Mouse (Mus musculus) CH12.LX (cell line): ENCODE results near the gene Rubcnl. TPM values are rescaled to one million over a fixed set of nuclear protein-coding genes. Genes with fewer than 3 reads are reported as not detected.

Experiments
- DNase-seq: peaks from one replicate; pipeline ENCODE4 v3.0.0-alpha.2; 2013; ENCODE audit errors: extremely low read depth
- H3K27ac ChIP-seq: 2 replicates; pipeline ENCODE4 v1.5.1; 2012; ENCODE audit warnings: low read depth, mild to moderate bottlenecking, control low read depth, moderate library complexity; ENCODE audit not compliant: insufficient read depth
- H3K27me3 ChIP-seq: replicated peaks from 2 replicates; pipeline ENCODE3; 2012; ENCODE audit warnings: inconsistent platforms
- H3K36me3 ChIP-seq, 2 experiments: replicated peaks in 1 of 2; 2 replicates each; pipeline versions ENCODE3 to v1.6.1; 2012; ENCODE audit warnings: inconsistent platforms in 1 of 2, low read length in 1 of 2, mild to moderate bottlenecking in 1 of 2, mixed read lengths in 1 of 2, moderate library complexity in 1 of 2; ENCODE audit not compliant: control insufficient read depth in 1 of 2, insufficient read depth in 1 of 2
- H3K4me1 ChIP-seq, 2 experiments: 2 replicates each; pipeline ENCODE4 v1.6.1; 2012; ENCODE audit warnings: inconsistent platforms in 1 of 2, moderate library complexity in 1 of 2; ENCODE audit not compliant: insufficient read depth in 2 of 2, control insufficient read depth in 1 of 2
- H3K4me2 ChIP-seq: 2 replicates; pipeline ENCODE4 v1.6.1; 2012; ENCODE audit warnings: low read depth, mild to moderate bottlenecking, control low read depth; ENCODE audit not compliant: poor library complexity, insufficient read depth, severe bottlenecking
- H3K4me3 ChIP-seq, 3 experiments: fragments of 150-350 bp in 1 of 3; sonication (generic) in 1 of 3; replicated peaks in 1 of 3; 2 replicates each; pipeline versions ENCODE3 to v1.5.1; 2011 to 2012; ENCODE audit warnings: low read depth in 2 of 3, low read length in 2 of 3, mild to moderate bottlenecking in 2 of 3, moderate library complexity in 2 of 3, control low read depth in 1 of 3, improper control_type of control experiment in 1 of 3, inconsistent platforms in 1 of 3, mixed read lengths in 1 of 3; ENCODE audit not compliant: poor library complexity in 1 of 3
- H3K79me2 ChIP-seq: replicated peaks from 2 replicates; pipeline ENCODE4 v1.6.1; 2012; ENCODE audit warnings: mild to moderate bottlenecking, moderate library complexity; ENCODE audit not compliant: control insufficient read depth, poor library complexity, insufficient read depth, severe bottlenecking; ENCODE audit errors: extremely low read depth
- H3K9ac ChIP-seq: 2 replicates; pipeline ENCODE4 v1.6.1; 2012; ENCODE audit warnings: low read depth, mild to moderate bottlenecking, control low read depth, moderate library complexity; ENCODE audit not compliant: insufficient read depth
- H3K9me3 ChIP-seq: replicated peaks from 2 replicates; pipeline ENCODE3; 2012; ENCODE audit warnings: low read length, inconsistent platforms, mixed read lengths
- BHLHE40 ChIP-seq: IDR thresholded peaks from 2 replicates; pipeline ENCODE4 v1.6.1; 2011; ENCODE audit warnings: mild to moderate bottlenecking, low read depth, low read length, improper control_type of control experiment
- CHD1 ChIP-seq: IDR thresholded peaks from 2 replicates; pipeline ENCODE4 v1.6.1; 2012; ENCODE audit warnings: low read depth, low read length, improper control_type of control experiment, inconsistent platforms
- CHD2 ChIP-seq: IDR thresholded peaks from 2 replicates; pipeline ENCODE4 v1.6.1; 2011; ENCODE audit warnings: low read length, improper control_type of control experiment
- CTCF ChIP-seq, 2 experiments: IDR thresholded peaks in 1 of 2; conservative IDR thresholded peaks in 1 of 2; 2 replicates each; pipeline ENCODE4 v1.5.1; 2011 to 2012; ENCODE audit warnings: low read depth in 2 of 2, low read length in 2 of 2, improper control_type of control experiment in 1 of 2, inconsistent platforms in 1 of 2, mild to moderate bottlenecking in 1 of 2, moderate library complexity in 1 of 2
- EP300 ChIP-seq: IDR thresholded peaks from 2 replicates; pipeline ENCODE4 v1.6.1; 2011; ENCODE audit warnings: low read length, improper control_type of control experiment
- GABPA ChIP-seq: IDR thresholded peaks from 2 replicates; pipeline ENCODE4 v1.6.1; 2012; ENCODE audit warnings: low read depth, low read length, improper control_type of control experiment, inconsistent platforms; ENCODE audit not compliant: insufficient replicate concordance
- JUN ChIP-seq: IDR thresholded peaks from 2 replicates; pipeline ENCODE4 v1.6.1; 2011; ENCODE audit warnings: low read depth, mild to moderate bottlenecking, low read length, improper control_type of control experiment, moderate library complexity; ENCODE audit not compliant: insufficient read depth
- JUND ChIP-seq: conservative IDR thresholded peaks from 2 replicates; pipeline ENCODE4 v1.6.1; 2011; ENCODE audit warnings: low read depth, low read length, improper control_type of control experiment
- MAFK ChIP-seq: IDR thresholded peaks from 2 replicates; pipeline ENCODE4 v1.6.1; 2011; ENCODE audit warnings: low read length, improper control_type of control experiment; ENCODE audit not compliant: insufficient replicate concordance
- MAZ ChIP-seq: IDR thresholded peaks from 2 replicates; pipeline ENCODE4 v1.6.1; 2012; ENCODE audit warnings: low read depth, mild to moderate bottlenecking, inconsistent platforms, low read length, improper control_type of control experiment, moderate library complexity
- MXI1 ChIP-seq: IDR thresholded peaks from 2 replicates; pipeline ENCODE4 v1.6.1; 2011; ENCODE audit warnings: mild to moderate bottlenecking, low read depth, low read length, improper control_type of control experiment
- NRF1 ChIP-seq: IDR thresholded peaks from 2 replicates; pipeline ENCODE4 v1.6.1; 2014; ENCODE audit warnings: low read depth, mild to moderate bottlenecking, inconsistent platforms, low read length, improper control_type of control experiment, moderate library complexity
- POLR2A ChIP-seq: IDR thresholded peaks from 2 replicates; pipeline ENCODE4 v1.6.1; 2011; ENCODE audit warnings: low read depth, mild to moderate bottlenecking, improper control_type of control experiment, low read length
- POLR2AphosphoS2 ChIP-seq: IDR thresholded peaks from 2 replicates; pipeline ENCODE4 v1.6.1; 2011; ENCODE audit warnings: low read depth, low read length, improper control_type of control experiment
- RAD21 ChIP-seq: IDR thresholded peaks from 2 replicates; pipeline ENCODE4 v1.6.1; 2011; ENCODE audit warnings: low read depth, mild to moderate bottlenecking, low read length, improper control_type of control experiment, moderate library complexity
- RCOR1 ChIP-seq: conservative IDR thresholded peaks from 2 replicates; pipeline ENCODE4 v1.6.1; 2012; ENCODE audit warnings: low read depth, mild to moderate bottlenecking, inconsistent platforms, low read length, improper control_type of control experiment
- SIN3A ChIP-seq: IDR thresholded peaks from 2 replicates; pipeline ENCODE4 v1.6.1; 2012; ENCODE audit warnings: low read length, improper control_type of control experiment, inconsistent platforms
- SMC3 ChIP-seq: IDR thresholded peaks from 2 replicates; pipeline ENCODE4 v1.6.1; 2011; ENCODE audit warnings: low read depth, low read length, improper control_type of control experiment
- TBP ChIP-seq: conservative IDR thresholded peaks from 2 replicates; pipeline ENCODE4 v1.6.1; 2011; ENCODE audit warnings: low read depth, low read length, improper control_type of control experiment
- TCF12 ChIP-seq: IDR thresholded peaks from 2 replicates; pipeline ENCODE4 v1.6.1; 2014; ENCODE audit warnings: low read depth, mild to moderate bottlenecking, inconsistent platforms, low read length, improper control_type of control experiment
- UBTF ChIP-seq: IDR thresholded peaks from 2 replicates; pipeline ENCODE4 v1.6.1; 2012; ENCODE audit warnings: low read depth, mild to moderate bottlenecking, inconsistent platforms, low read length, improper control_type of control experiment, moderate library complexity
- USF1 ChIP-seq: IDR thresholded peaks from 2 replicates; pipeline ENCODE4 v1.6.1; 2014; ENCODE audit warnings: low read depth, mild to moderate bottlenecking, inconsistent platforms, low read length, improper control_type of control experiment
- USF2 ChIP-seq: conservative IDR thresholded peaks from 2 replicates; pipeline ENCODE4 v1.6.1; 2011; ENCODE audit warnings: low read depth, low read length, improper control_type of control experiment
- ZC3H11A ChIP-seq: IDR thresholded peaks from 2 replicates; pipeline ENCODE4 v1.6.1; 2012; ENCODE audit warnings: low read depth, mild to moderate bottlenecking, inconsistent platforms, low read length, improper control_type of control experiment
- ZKSCAN1 ChIP-seq: IDR thresholded peaks from 2 replicates; pipeline ENCODE4 v1.6.1; 2012; ENCODE audit warnings: low read depth, inconsistent platforms, low read length, improper control_type of control experiment, borderline replicate concordance
- ZNF384 ChIP-seq: IDR thresholded peaks from 2 replicates; pipeline ENCODE4 v1.6.1; 2012; ENCODE audit warnings: low read depth, low read length, improper control_type of control experiment, inconsistent platforms
- dilution Hi-C: fragments of 300-500 bp; cut with MboI; formaldehyde crosslinking; loops from 2 replicates; pipeline ENCODE4 v1.14.3; 2020; ENCODE audit warnings: low sequenced_read_pairs; ENCODE audit not compliant: extremely low pct_unique_long_range_greater_than_20kb, extremely low pct_ligation_motif_present
- in situ Hi-C: fragments of 300-500 bp; cut with MboI; formaldehyde crosslinking; loops from 3 replicates; pipeline ENCODE4 v1.14.3; 2019; ENCODE audit warnings: low sequenced_read_pairs, low pct_ligation_motif_present, low pct_unique_long_range_greater_than_20kb, mixed read lengths
- polyA plus RNA-seq: library from polyadenylated mRNA; unstranded; fragments of >175 nt; gene quantifications from 2 replicates; pipeline ENCODE4 v1.2.1, GENCODE M21; 2012; ENCODE audit warnings: low read depth; ENCODE audit not compliant: insufficient read length
- total RNA-seq, 2 experiments: library from RNA; depleted of rRNA; stranded (reverse); fragments of 300-350 nt in 1 of 2; fragments of >200 nt in 1 of 2; gene quantifications; 2 replicates each; pipeline ENCODE4 v1.2.3; 2012 to 2014

Gene Rubcnl
- total and polyA plus RNA-seq, 3 experiments: 24.7 to 27.2 (median 24.9) TPM

DNA sequence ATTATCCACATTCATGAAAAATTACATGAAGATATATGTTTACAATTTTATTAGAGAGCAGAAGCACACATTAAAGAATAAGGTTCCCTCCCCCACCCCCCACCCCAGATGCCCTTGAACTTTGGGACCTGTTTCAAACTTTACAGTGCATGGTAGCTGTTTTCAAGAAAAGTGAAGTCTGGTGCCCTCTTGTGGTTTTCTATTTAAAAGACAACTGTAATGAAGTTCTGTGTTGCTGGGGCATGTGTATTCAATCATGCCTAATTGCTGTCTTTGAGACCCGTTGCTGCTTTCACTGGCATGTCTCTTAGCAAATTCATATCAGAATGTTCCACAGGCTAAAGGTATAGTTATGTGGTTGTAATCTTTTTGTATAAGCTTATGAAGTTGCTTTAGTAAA, 25.3 kb upstream of the Rubcnl start (continued):
- TF ChIP-seq NRF1 (no peak), RCOR1 (no peak), UBTF (no peak), BHLHE40 (0 out of 2 replicates have a peak, but pooled peaks have one; percentile 22), EP300 (no peak), MXI1 (no peak), TBP (no peak), ZKSCAN1 (no peak), JUN (no peak), CHD2 (0 out of 2 replicates have a peak, but pooled peaks have one; percentile 31), POLR2A (no peak), GABPA (no peak), RAD21 (peak; percentile 91), JUND (peak; percentile 39; the same call in 1 of the 2 replicates)

DNA sequence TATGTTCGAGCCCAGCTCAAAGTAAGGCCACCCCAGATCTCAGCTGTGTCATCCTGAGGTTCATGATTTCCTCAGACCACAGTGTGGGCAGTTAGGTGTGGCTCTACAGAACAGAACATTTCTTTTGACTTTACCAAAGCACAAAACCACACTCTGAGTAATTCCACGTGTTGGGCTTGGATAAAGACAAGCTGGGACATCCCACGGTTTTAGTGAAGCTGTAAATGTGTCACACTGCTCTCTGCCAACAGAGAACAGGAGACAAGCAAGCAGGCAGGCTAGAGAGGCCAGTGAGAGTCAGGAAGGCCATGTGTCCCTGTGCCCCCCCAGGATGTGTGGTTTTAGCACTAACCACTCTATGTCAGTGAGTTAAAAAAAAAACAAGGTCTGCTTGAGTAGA, 19.3 kb upstream of the Rubcnl start:
- dilution Hi-C loops: no loop called here
- H3K9ac ChIP-seq: no peak overlapping the region
- in situ Hi-C loops: no loop called here
- no peaks in the 10 kb centered on the region for H3K27me3 ChIP-seq
- H3K27ac ChIP-seq: no peak overlapping the region
- no peaks in the 10 kb centered on the region for H3K79me2 ChIP-seq
- TF ChIP-seq USF1: no peak
- no peak for TF ChIP-seq SMC3
- TF ChIP-seq CHD2: no peak
- TF ChIP-seq MAFK: no peak
- TF ChIP-seq ZKSCAN1: no peak
- no peak for TF ChIP-seq TBP
- no peak for TF ChIP-seq BHLHE40
- TF ChIP-seq POLR2AphosphoS2: no peak
- TF ChIP-seq JUN: no peak
- TF ChIP-seq ZC3H11A: no peak
- TF ChIP-seq ZNF384: no peak
- TF ChIP-seq CTCF (conservative IDR thresholded peaks at IDR 0.05 in 1 of 2, IDR thresholded peaks at IDR 0.05 in 1 of 2; ENCODE audit: low read depth in 2 of 2, low read length in 2 of 2): no peak
- no peak for TF ChIP-seq SIN3A
- TF ChIP-seq MAZ: no peak
- no peak for TF ChIP-seq TCF12
- TF ChIP-seq JUND: no peak
- TF ChIP-seq CHD1: no peak
- TF ChIP-seq NRF1: no peak
- TF ChIP-seq USF2: no peak
- TF ChIP-seq GABPA: no peak
- H3K4me1 ChIP-seq: peaks cover 0 to 15% of the 10 kb centered on the region in 2 experiments; a peak in 1 of 4 replicates
- no peaks in the 10 kb centered on the region for H3K9me3 ChIP-seq
- H3K4me3 ChIP-seq: no peak overlapping the region
- DNase-seq: no peak
- no peaks in the 10 kb centered on the region for H3K36me3 ChIP-seq
- H3K4me2 ChIP-seq: no peak overlapping the region
